27 mouse cellular contexts compared by ENCODE assay signal in genomic region chr14:8712674-8713073, GRCm38 (mm10).
"Had no signal": no experiment of that assay in that cellular context is flagged by ENCODE, and none has a peak within 500 bp of the region (broad histone marks: within the 10 kb centered on the region; RNA-seq: fewer than 3 reads in every experiment).

No protein-coding gene starts in this region.

- H3K4me2 ChIP-seq: heart, embryonic 11.5 days; heart, embryonic 13.5 days; heart, embryonic 15.5 days; hindbrain, embryonic 13.5 days; hindbrain, embryonic 15.5 days; limb, embryonic 12.5 days; liver, embryonic 11.5 days; liver, embryonic 13.5 days; liver, embryonic 15.5 days had no signal

- H3K27me3 ChIP-seq: heart, embryonic 13.5 days; heart, embryonic 15.5 days; hindbrain, embryonic 13.5 days; hindbrain, embryonic 15.5 days; limb, embryonic 12.5 days; liver, embryonic 13.5 days; liver, embryonic 15.5 days had no signal

- H3K36me3 ChIP-seq: heart, embryonic 13.5 days; heart, embryonic 15.5 days; hindbrain, embryonic 13.5 days; hindbrain, embryonic 15.5 days; limb, embryonic 10.5 days; limb, embryonic 12.5 days; liver, embryonic 13.5 days; liver, embryonic 15.5 days had no signal

- ATAC-seq: hindbrain, postnatal 0 days; intestine, embryonic 16.5 days; liver, postnatal 0 days had no signal

- DNase-seq: gastrocnemius, postnatal 14 days; gastrocnemius, postnatal 36 days; heart, adult 11 months; heart, adult 2 months; heart, postnatal 14 days; heart, postnatal 36 days; kidney, adult 18-20 months; kidney, adult 8-10 months; kidney, postnatal 10 days; kidney, postnatal 25 days; kidney, postnatal 4 days; liver; liver, embryonic 13.5 days; liver, postnatal 0 days had no signal

- H3K9ac ChIP-seq: heart, embryonic 13.5 days; heart, embryonic 15.5 days; hindbrain, embryonic 13.5 days; hindbrain, embryonic 15.5 days; limb, embryonic 12.5 days; liver, embryonic 13.5 days; liver, embryonic 15.5 days; liver, postnatal 0 days had no signal

- H3K4me3 ChIP-seq: heart, adult 2 months; heart, embryonic 13.5 days; heart, embryonic 15.5 days; hindbrain, embryonic 13.5 days; hindbrain, embryonic 15.5 days; layer of hippocampus, adult 2 months; left cerebral cortex, adult 2 months; limb, embryonic 10.5 days; limb, embryonic 12.5 days; liver, embryonic 13.5 days; liver, embryonic 15.5 days had no signal

- H3K9me3 ChIP-seq: heart, embryonic 13.5 days; heart, embryonic 15.5 days; hindbrain, embryonic 13.5 days; hindbrain, embryonic 15.5 days; limb, embryonic 10.5 days; limb, embryonic 12.5 days; liver, embryonic 13.5 days; liver, embryonic 15.5 days had no signal

- H3K4me1 ChIP-seq: heart, embryonic 13.5 days; heart, embryonic 15.5 days; hindbrain, embryonic 13.5 days; hindbrain, embryonic 15.5 days; limb, embryonic 10.5 days; limb, embryonic 12.5 days; liver, embryonic 13.5 days; liver, embryonic 15.5 days had no signal

- H3K27ac ChIP-seq: heart, adult 2 months; heart, embryonic 13.5 days; heart, embryonic 15.5 days; hindbrain, embryonic 13.5 days; hindbrain, embryonic 15.5 days; hindbrain, postnatal 0 days; layer of hippocampus, adult 2 months; left cerebral cortex, adult 2 months; limb, embryonic 10.5 days; limb, embryonic 12.5 days; liver, embryonic 13.5 days; liver, embryonic 15.5 days had no signal
